Mouse (Mus musculus): ENCODE data around the gene Fam83c.

GRCm38 (mm10) chr2:155819392-155819448 is 15.4 kb downstream of the Fam83c start, which contains the start of gene BC029722:
- TF ChIP-seq CTCF (IDR thresholded peaks at IDR 0.05) (no peak), EP300 (IDR thresholded peaks at IDR 0.05) (no peak)
